In genomic region chr7:105954540-105954939, GRCm38 (mm10) we compare ENCODE assay signal across 9 mouse cellular contexts. TPM values are rescaled to one million over a fixed set of nuclear protein-coding genes. Genes with fewer than 3 reads are reported as not detected.
ATAC-seq lines count a peak whose summit lies in the region.
"Had no signal": no experiment of that assay in that cellular context is flagged by ENCODE, and none has a peak within 500 bp of the region (broad histone marks: within the 10 kb centered on the region; RNA-seq: fewer than 3 reads in every experiment).

No protein-coding gene starts in this region.

- peak; percentile 20 for ATAC-seq in CD4-positive, CD25-positive, alpha-beta regulatory T cell, adult 4 months
- ATAC-seq in common myeloid progenitor, adult 5-6 weeks (replicated peaks; ENCODE audit: low read depth, poor library complexity, severe bottlenecking), result peak; percentile 26; the same call in 1 of the 2 replicates
- ATAC-seq in erythroid progenitor cell, adult 5-6 weeks (replicated peaks; ENCODE audit: low FRiP score, poor library complexity, severe bottlenecking), result 0 out of 2 replicates have a peak, but pooled peaks have one; percentile 30
- ATAC-seq in megakaryocyte progenitor cell, adult 5-6 weeks (replicated peaks; ENCODE audit: poor library complexity), result peak; percentile 60
- peak; percentile 37; the same call in 1 of the 2 replicates for ATAC-seq in neutrophil, adult 5-6 weeks (ENCODE audit: extremely low read depth, insufficient number of reproducible peaks, low FRiP score, poor library complexity, severe bottlenecking)

RNA-seq across cellular contexts. Expression of gene Gm4070, which starts 0.8 kb away (rescaled TPM):
- 100 to 1,000 TPM; 206 to 239 TPM for polyA plus RNA-seq in CD4-positive, CD25-positive, alpha-beta regulatory T cell, adult 4 months (2017; shearing (Covaris generic))
- total RNA-seq in common myeloid progenitor, adult 5-6 weeks (2017), result 112 and 122 TPM in 2 replicates
- total RNA-seq in erythroid progenitor cell, adult 5-6 weeks (2015; ENCODE audit: low replicate concordance), result 6.8 and 38.1 TPM in 2 replicates
- total RNA-seq in erythroid progenitor cell, adult 5-6 weeks (2017; ENCODE audit: low replicate concordance), result 3.5 and 17.1 TPM in 2 replicates
- 16.8 and 22.4 TPM in 2 replicates for total RNA-seq in megakaryocyte progenitor cell, adult 5-6 weeks (2015)
- total RNA-seq in megakaryocyte progenitor cell, adult 5-6 weeks (2017), result 102 and 118 TPM in 2 replicates
- 227 and 247 TPM in 2 replicates for total RNA-seq in neutrophil, adult 5-6 weeks (2017)
- total RNA-seq: MEL had no signal
- polyA plus RNA-seq: embryonic facial prominence, embryonic 13.5 days; forebrain, embryonic 12.5 days; forebrain, embryonic 16.5 days had no signal

Comparison
In these comparisons a context has a peak if more than half of its experiments do, and no peak if none do; other contexts are left out.
1. Peak in every context shown above with its lines: ATAC-seq.